Mouse (Mus musculus) stomach, embryonic 14.5 days (tissue): ENCODE results near the gene Fam217a. TPM values are rescaled to one million over a fixed set of nuclear protein-coding genes. Genes with fewer than 3 reads are reported as not detected.
A peak's percentile ranks its signal among the peaks of the same experiment; 100 is the strongest.
"Not testable (repeated sequence)": the region's sequence is repeated elsewhere in the genome, so short reads cannot be mapped to it uniquely, and the experiment has no call there.

ENCODE experiments used
- ATAC-seq: fragments of 200-750 bp; cut with Nextera tagmentation; 2 replicates; pipeline ENCODE4 v1.8.0; 2017; ENCODE audit warnings: low read depth, moderate TSS enrichment; ENCODE audit not compliant: insufficient number of reproducible peaks, insufficient read depth, low FRiP score
- H3K27ac ChIP-seq: fragments of 300-500 bp; sonication (generic); 2 replicates; pipeline ENCODE4 v1.5.1; 2014; ENCODE audit warnings: mild to moderate bottlenecking, low read length, moderate library complexity, mixed read lengths
- H3K27me3 ChIP-seq: fragments of 300-500 bp; sonication (generic); 2 replicates; pipeline ENCODE4 v1.6.1; 2014; ENCODE audit warnings: low read length, control low read depth, mixed read lengths; ENCODE audit not compliant: control insufficient read depth, insufficient read depth
- H3K36me3 ChIP-seq: fragments of 300-500 bp; sonication (generic); 2 replicates; pipeline ENCODE4 v1.6.1; 2014; ENCODE audit warnings: mild to moderate bottlenecking, control low read depth, low read length, moderate library complexity, mixed read lengths; ENCODE audit not compliant: control insufficient read depth, insufficient read depth
- H3K4me1 ChIP-seq: fragments of 300-500 bp; sonication (generic); 2 replicates; pipeline ENCODE4 v1.6.1; 2014; ENCODE audit warnings: low read length, control low read depth, mixed read lengths; ENCODE audit not compliant: control insufficient read depth, insufficient read depth
- H3K4me2 ChIP-seq: fragments of 300-500 bp; sonication (generic); replicated peaks from 2 replicates; pipeline ENCODE4 v1.6.1; 2014; ENCODE audit warnings: low read depth, low read length, control low read depth
- H3K4me3 ChIP-seq: fragments of 300-500 bp; sonication (generic); 2 replicates; pipeline ENCODE4 v1.5.1; 2014; ENCODE audit warnings: low read depth, low read length, control low read depth
- H3K9ac ChIP-seq: fragments of 300-500 bp; sonication (generic); replicated peaks from 2 replicates; pipeline ENCODE4 v1.6.1; 2014; ENCODE audit warnings: low read depth, mild to moderate bottlenecking, control low read depth, low read length, moderate library complexity, mixed read lengths
- H3K9me3 ChIP-seq: fragments of 300-500 bp; sonication (generic); 2 replicates; pipeline ENCODE4 v1.6.1; 2016; ENCODE audit warnings: low read depth, low read length, control low read depth; ENCODE audit not compliant: control insufficient read depth
- WGBS: fragments of 180-500 bp; shearing (Covaris S2); extraction: QIAGEN DNeasy Blood & Tissue Kit; methylation state at CpG from one replicate; pipeline ENCODE4 v1.1.7; 2014; 5-methylcytosine and 5-hydroxymethylcytosine counted together
- polyA plus RNA-seq: library from polyadenylated mRNA; unstranded; fragments of >200 nt; fragmentation: Nextera tagmentation; extraction: Ambion mirVana; gene quantifications from 2 replicates; pipeline ENCODE4 v1.2.1, GENCODE M21; 2014

The Fam217a gene
- polyA plus RNA-seq, 1 experiment from 2014 or later: 0.93 TPM

- no peak overlapping the region for H3K9ac ChIP-seq
- WGBS: 76% methylated on average over 4 of the region's 4 CpGs
- no peaks in the 10 kb centered on the region for H3K9me3 ChIP-seq
- H3K27me3 ChIP-seq: 0 out of 2 replicates have a peak, but pooled peaks cover 3% of the 10 kb centered on the region
- no peak overlapping the region for H3K27ac ChIP-seq
- ATAC-seq: no peak
- no peaks in the 10 kb centered on the region for H3K36me3 ChIP-seq
- H3K4me3 ChIP-seq: no peak overlapping the region
- no peaks in the 10 kb centered on the region; the same call in 1 of the 2 replicates for H3K4me1 ChIP-seq
- H3K4me2 ChIP-seq: no peak overlapping the region
Measured at GRCm38 (mm10) chr13:34960996-34961770, 37.1 kb upstream of the Fam217a start.

- not testable (repeated sequence) for H3K36me3 ChIP-seq
Measured at GRCm38 (mm10) chr13:34958158-34958557, 34.0 kb upstream of the Fam217a start.

GRCm38 (mm10) chr13:34956901-34957300 is 32.8 kb upstream of the Fam217a start:
- 73% methylated on average over 4 of the region's 4 CpGs for WGBS
- no peaks in the 10 kb centered on the region for H3K4me1 ChIP-seq
- H3K9me3 ChIP-seq: no peaks in the 10 kb centered on the region
- no peak overlapping the region for H3K4me3 ChIP-seq
- H3K27ac ChIP-seq: no peak overlapping the region
- H3K4me2 ChIP-seq: no peak overlapping the region
- no peaks in the 10 kb centered on the region for H3K36me3 ChIP-seq
- H3K27me3 ChIP-seq: no peaks in the 10 kb centered on the region
- no peak overlapping the region for H3K9ac ChIP-seq
- no peak for ATAC-seq

More at GRCm38 (mm10) chr13:34958158-34958557, 34.0 kb upstream of the Fam217a start:
- not testable (repeated sequence) for H3K9me3 ChIP-seq, H3K4me2 ChIP-seq, ATAC-seq, H3K27me3 ChIP-seq, H3K4me3 ChIP-seq, H3K9ac ChIP-seq, H3K4me1 ChIP-seq, H3K27ac ChIP-seq
- 89% methylated on average over 3 of the region's 3 CpGs for WGBS

GRCm38 (mm10) chr13:34951437-34951836 is 27.3 kb upstream of the Fam217a start:
- not testable (repeated sequence) for H3K36me3 ChIP-seq, H3K27me3 ChIP-seq, H3K4me3 ChIP-seq, H3K9me3 ChIP-seq, H3K4me2 ChIP-seq, ATAC-seq, H3K27ac ChIP-seq, H3K9ac ChIP-seq, H3K4me1 ChIP-seq
- WGBS: 90% methylated on average over 2 of the region's 2 CpGs

GRCm38 (mm10) chr13:34942370-34942769 is 18.3 kb upstream of the Fam217a start:
- no peak overlapping the region for H3K4me3 ChIP-seq
- no peak overlapping the region for H3K9ac ChIP-seq
- no peak for ATAC-seq
- H3K4me1 ChIP-seq: no peaks in the 10 kb centered on the region
- no peak overlapping the region for H3K27ac ChIP-seq
- no peaks in the 10 kb centered on the region for H3K27me3 ChIP-seq
- no peaks in the 10 kb centered on the region for H3K9me3 ChIP-seq
- H3K36me3 ChIP-seq: no peaks in the 10 kb centered on the region
- H3K4me2 ChIP-seq: no peak overlapping the region

- ATAC-seq: no peak
- H3K27me3 ChIP-seq: no peaks in the 10 kb centered on the region
- no peak overlapping the region for H3K27ac ChIP-seq
- WGBS: 75% methylated on average over 10 of the region's 10 CpGs
- no peaks in the 10 kb centered on the region for H3K4me1 ChIP-seq
- no peaks in the 10 kb centered on the region for H3K36me3 ChIP-seq
- no peak overlapping the region for H3K9ac ChIP-seq
- no peaks in the 10 kb centered on the region for H3K9me3 ChIP-seq
- no peak overlapping the region for H3K4me3 ChIP-seq
- no peak overlapping the region for H3K4me2 ChIP-seq
Measured at GRCm38 (mm10) chr13:34934931-34935644, 11.0 kb upstream of the Fam217a start.

GRCm38 (mm10) chr13:34916520-34917167 is 7.5 kb downstream of the Fam217a start:
- no peaks in the 10 kb centered on the region for H3K9me3 ChIP-seq
- no peak overlapping the region for H3K27ac ChIP-seq
- no peaks in the 10 kb centered on the region for H3K27me3 ChIP-seq
- ATAC-seq: 0 out of 2 replicates have a peak, but pooled peaks have one; percentile 58
- peak overlapping the region; percentile 23; the same call in 1 of the 2 replicates for H3K4me3 ChIP-seq
- H3K4me2 ChIP-seq: peak overlapping the region; percentile 55
- WGBS: 35% methylated on average over 37 of the region's 37 CpGs
- 0 out of 2 replicates have a peak overlapping the region, but pooled peaks have one; percentile 21 for H3K9ac ChIP-seq
- no peaks in the 10 kb centered on the region for H3K36me3 ChIP-seq
- peaks cover 6% of the 10 kb centered on the region; the same call in 1 of the 2 replicates for H3K4me1 ChIP-seq

GRCm38 (mm10) chr13:34914614-34915013 is 9.5 kb downstream of the Fam217a start:
- H3K36me3 ChIP-seq: no peaks in the 10 kb centered on the region
- H3K4me3 ChIP-seq: no peak overlapping the region
- 82% methylated on average over 9 of the region's 9 CpGs for WGBS
- H3K4me2 ChIP-seq: no peak overlapping the region
- H3K9ac ChIP-seq: no peak overlapping the region
- H3K4me1 ChIP-seq: peaks cover 6% of the 10 kb centered on the region; the same call in 1 of the 2 replicates
- no peak overlapping the region for H3K27ac ChIP-seq
- no peaks in the 10 kb centered on the region for H3K27me3 ChIP-seq
- H3K9me3 ChIP-seq: no peaks in the 10 kb centered on the region
- ATAC-seq: no peak
